Mouse (Mus musculus): Measurements from ENCODE around the gene Krt32.

Krt32 gene

DNA sequence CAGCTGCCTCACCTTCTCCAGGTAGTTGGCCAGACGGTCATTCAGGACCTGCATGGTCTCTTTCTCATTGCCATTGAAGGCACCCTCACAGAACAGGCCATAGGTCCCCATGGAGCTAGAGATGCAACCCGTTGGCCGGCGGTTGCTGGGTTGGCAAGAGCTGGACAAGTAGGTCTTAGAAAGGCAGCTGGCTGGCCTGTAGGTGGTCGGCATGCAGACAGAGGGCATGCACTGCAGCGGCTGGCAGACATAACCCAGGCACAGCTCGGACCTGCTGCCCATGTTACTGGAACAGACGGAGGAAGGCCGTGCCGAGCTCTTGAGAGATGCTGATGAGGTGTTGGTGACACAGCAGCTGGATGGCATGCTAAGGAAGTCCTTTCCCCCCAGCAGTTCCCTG is at the start of gene Krt32:
Gene Krt32 (minus strand): TSS at position 366 of the 400 bp plus-strand sequence.
- DNase-seq (ENCODE audit: low read depth in 2 of 2, low spot score in 2 of 2) = no peak

DNA sequence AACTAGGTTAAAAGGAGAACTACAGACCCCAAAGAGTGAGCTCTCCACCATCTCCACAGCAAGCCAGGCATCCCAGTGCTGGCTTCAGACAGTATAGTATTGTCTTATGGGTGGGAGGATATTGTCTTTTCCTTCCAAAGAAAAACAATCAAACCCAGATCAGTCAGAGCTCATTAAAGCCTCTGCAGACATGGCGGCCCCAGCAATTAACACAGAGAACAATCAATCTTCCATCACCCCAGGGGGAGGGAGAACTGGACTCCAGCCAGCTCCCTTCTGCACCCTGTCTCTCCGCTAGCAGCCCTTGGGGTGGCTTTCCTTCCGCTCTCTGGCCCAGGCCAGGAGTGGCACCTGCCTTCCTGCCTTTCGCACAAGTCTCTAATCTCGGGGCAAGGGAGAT is 49.7 kb upstream of the Krt32 start:
- DNase-seq (ENCODE audit: low read depth in 2 of 2, low spot score in 2 of 2) = no peak

DNA sequence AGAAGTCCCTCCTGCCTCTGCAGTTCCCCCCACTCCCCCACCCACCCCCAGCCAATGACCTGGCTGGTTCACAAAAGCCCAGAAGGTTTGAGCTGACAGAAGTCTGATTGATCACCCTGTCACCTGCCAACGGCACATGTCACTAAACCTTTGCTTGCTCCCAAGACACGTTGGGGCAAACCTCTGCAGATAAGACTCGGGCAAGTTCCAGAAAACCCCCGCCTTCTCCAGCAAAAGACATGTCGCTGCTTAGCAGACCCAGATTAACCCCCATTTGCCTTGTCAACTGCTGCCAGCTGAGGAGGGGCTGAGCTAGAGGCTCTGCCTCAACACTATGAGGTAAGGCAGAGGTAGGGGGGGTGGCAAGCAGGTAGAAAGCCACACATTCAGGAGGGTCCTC is 48.5 kb upstream of the Krt32 start:
- DNase-seq (ENCODE audit: low read depth in 2 of 2, low spot score in 2 of 2) = no peak

DNA sequence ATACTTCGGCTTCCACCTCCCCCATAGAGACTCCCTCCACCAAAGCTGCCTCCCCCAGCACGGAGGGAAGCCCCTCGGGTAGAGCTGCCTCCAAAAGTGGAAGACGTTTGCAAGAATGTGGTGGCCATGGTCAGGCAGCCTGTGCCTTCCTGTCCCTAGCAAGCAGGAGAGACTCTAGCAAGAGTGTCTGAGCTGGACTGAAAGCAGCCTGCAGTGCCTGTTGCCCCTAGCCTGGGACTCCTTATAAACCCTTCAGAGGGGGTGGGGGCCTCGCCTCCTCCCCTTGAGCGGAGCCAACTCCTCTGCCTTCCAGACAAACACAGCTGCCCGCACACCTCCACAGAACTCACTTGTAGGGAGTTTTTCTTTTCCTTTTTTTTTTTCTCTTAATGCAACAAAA is 47.7 kb upstream of the Krt32 start, which contains the start of gene Krt15:
Gene Krt15 (minus strand): TSS at position 198 of the 400 bp plus-strand sequence.
- no peak for DNase-seq (ENCODE audit: low read depth in 2 of 2, low spot score in 2 of 2)

DNA sequence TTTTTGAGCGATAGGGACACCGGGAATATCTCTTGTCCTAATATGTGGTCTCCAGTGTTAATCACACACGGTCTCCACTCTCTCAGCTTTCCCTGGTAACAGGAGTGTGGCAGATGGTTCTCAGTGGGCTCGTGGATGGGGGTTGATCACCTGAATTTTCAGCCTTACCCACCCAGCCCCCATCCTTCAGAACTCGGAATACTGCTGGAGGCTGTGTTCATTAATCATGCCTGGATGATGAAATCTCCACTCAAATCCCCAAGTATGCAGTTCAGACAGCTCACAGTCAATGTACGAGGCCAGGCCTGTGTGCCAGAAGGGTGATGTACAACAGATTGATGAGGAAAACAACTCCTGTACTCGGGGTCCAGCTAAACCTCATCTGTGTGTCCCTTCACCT is 36.9 kb upstream of the Krt32 start:
- no peak for DNase-seq (ENCODE audit: low read depth in 2 of 2, low spot score in 2 of 2)

DNA sequence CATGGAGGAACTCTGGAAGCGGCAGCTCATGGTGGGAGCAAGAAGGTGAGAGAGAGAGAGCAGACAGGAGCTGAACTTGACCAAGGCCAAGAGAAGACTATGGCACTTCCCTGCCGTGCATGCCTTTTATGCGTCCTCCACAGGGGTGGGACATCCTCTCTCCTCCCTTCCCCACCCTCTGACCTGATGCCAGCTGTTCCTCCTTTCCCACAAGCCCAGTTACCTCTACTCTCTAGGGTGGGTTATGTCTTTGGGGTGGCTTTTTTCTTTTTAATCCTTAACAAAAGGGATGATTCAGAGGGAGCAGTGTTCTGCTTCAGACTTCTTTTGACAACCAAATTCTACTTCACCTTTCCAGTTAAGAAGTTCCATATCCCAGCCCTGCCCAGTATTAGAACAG is 33.4 kb upstream of the Krt32 start, which contains the start of gene Krt13:
Gene Krt13 (minus strand): TSS at position 101 of the 400 bp plus-strand sequence.
- DNase-seq (ENCODE audit: low read depth in 2 of 2, low spot score in 2 of 2) = no peak

DNA sequence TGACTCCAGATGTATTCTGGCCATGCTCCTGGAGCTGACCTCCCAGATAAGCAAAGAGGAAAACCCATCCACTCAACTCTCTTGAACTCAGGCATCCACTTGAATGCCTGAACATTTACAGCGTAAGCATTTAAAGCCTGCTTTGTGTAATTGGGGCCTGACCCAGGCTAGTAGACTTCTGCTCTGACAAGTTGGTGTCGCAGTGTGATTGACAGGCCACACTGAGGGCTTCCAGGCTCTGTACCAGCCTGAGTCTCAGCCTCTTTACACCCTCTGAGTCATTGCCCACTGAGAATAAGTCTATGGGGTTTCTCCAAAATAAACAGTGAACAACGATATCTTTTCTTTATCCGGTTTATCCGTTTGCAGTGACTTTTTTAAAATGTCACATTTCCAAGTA is 32.3 kb upstream of the Krt32 start:
- DNase-seq (ENCODE audit: low read depth in 2 of 2, low spot score in 2 of 2) = no peak

DNA sequence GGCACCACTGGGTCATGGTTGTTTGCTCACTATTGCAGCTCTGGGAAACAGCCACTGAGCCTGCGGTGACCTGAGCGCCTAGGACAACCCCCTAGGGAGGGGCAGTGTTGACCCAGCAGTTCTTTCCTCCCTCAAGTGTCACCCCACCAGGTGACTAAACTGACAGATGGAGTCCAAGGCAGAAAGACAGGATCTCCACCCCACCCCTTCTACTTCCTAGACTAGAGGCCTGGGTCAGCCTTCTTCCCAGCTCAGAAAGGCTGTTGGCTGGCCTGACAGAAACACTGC is 25.7 kb upstream of the Krt32 start:
- no peak for DNase-seq (ENCODE audit: low read depth in 2 of 2, low spot score in 2 of 2)

DNA sequence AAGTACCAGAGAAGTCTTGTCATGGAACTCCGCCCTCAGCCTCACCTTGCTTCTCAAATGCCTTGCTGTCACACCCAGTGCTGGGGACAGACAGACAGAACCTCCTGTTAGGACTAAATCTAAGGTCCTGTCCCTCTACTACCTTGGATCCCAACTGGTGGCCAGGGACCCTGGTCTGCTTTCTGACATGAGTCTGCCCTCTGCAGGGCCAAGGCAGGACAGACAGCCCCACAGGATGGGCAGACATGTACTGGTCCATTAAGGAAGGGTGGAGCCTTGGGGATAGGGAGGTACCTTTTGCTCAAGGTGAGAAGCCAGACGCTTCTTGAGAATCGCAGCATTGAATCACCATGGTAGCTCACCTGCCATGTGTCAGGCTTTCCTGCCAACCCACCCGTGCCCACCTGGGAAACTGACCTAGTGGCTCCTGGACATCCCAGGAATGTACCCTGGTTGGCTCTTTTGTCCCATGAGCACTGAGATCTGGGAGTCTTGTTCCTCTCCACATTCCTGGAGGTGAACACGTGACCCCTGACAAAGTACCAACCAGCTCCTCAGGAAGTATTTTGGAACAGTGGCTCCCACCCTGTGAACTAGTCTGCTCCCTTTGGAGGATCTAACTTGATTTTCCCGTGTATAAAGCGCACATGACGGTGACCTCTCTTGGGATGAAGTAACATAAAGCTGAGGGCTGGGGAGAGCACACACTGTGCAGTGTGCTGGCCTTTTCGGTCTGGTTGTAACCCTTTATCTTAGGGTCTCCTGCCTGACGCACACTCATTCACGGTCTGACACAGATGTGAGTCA is 25.1 kb upstream of the Krt32 start:
- DNase-seq (ENCODE audit: low read depth in 2 of 2, low spot score in 2 of 2) = no peak

DNA sequence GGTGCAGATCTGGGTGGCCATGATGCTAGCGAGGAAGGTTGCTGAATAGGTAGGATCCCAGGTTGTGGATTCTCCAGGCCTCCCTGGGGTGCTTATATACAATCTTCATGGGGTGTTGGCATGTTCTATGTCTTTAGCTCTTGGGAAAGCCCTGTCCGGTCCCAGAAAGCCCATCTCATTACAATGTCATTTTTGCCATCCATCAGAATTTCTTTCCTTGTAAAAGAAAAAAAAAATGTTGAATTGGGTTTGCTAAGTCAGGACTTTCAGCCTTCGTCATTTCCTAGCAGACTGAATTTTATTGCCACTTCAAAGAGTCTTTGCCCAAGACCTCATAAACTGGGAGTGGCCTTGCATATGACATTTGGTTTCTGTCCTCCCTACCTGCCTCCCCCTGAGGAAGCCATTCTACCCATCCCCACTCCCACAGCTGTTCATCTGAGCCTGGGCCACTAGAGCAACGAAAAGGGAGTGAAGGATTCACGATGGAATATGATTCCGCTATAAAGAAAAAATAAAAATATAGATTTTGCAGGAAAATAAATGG is 17.6 kb upstream of the Krt32 start, which contains the start of gene Krt36:
Gene Krt36 (minus strand): TSS at position 51 of the 547 bp plus-strand sequence.
- no peak for DNase-seq (ENCODE audit: low read depth in 2 of 2, low spot score in 2 of 2)

DNA sequence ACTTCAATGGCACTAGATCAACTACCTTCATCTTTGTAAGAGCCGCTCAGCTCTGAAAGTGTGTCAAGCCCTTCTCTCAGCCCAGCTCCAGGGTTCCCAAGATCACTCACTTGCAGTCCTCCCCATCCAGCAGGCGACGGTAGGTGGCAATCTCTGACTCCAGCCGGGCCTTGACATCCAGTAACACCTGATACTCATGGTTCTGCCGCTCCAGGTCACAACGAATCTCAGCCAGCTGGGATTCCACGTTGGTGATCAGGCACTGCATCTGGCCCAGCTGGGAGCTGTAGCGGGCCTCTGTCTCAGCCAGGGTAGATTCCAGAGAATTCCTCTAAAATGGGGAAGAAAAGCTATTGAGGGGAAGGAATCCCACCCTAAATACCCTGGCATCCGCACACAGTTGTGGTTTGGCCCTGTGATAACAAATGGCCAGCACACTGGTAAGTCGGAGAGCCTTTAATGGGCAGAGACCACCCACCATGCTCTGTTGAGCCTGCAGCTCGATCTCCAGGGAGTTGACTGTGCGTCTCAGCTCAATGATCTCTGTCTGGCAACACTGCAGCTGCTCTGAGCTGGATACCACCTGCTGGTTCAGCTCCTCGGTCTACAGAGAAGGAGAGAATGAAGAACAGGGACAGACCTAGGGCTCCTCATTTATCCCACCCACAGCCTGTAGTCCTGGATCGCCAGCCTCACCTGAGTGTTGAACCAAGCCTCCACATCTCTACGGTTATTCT is 14.8 kb upstream of the Krt32 start:
- DNase-seq (ENCODE audit: low read depth in 2 of 2, low spot score in 2 of 2) = no peak

DNA sequence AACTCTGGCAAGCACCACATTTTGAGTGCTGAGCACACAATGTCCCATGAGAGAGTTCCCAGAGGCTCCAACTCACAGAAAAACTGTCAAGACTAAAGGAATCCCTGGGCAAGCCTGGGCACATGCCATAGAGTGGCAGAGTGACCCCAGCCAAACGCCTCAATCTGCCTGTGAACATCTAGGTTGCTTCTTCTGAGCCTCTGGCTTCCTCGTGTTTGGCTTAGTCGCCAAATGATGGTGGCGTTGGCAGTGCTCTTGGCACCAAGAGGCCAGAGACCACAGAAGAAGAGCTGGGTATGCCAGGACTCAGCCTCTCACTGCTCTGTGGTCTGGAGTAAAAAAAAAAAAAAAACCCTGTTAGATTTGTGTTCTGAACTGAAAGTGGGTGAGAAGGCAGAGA is 12.4 kb upstream of the Krt32 start:
- no peak for DNase-seq (ENCODE audit: low read depth in 2 of 2, low spot score in 2 of 2)

DNA sequence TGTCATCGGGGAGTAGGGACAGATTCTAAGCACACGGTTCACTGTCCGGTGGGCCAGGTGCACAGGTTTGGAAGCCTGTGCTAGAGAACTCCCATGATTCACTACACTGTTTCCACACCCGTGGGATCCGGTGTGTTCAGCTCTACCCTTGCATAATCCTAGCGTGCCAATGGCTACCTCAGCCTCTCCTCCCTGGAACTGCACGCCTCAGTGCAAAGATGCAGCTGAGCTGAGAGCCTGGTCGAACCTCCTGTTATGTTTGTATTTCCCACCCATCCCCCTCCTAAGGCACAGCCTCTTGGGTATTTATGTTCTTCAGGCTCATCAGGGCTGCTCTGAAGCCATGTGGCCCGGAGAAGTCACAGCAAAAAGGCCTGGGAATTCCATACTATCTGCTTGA is 9.8 kb upstream of the Krt32 start:
- no peak for DNase-seq (ENCODE audit: low read depth in 2 of 2, low spot score in 2 of 2)

DNA sequence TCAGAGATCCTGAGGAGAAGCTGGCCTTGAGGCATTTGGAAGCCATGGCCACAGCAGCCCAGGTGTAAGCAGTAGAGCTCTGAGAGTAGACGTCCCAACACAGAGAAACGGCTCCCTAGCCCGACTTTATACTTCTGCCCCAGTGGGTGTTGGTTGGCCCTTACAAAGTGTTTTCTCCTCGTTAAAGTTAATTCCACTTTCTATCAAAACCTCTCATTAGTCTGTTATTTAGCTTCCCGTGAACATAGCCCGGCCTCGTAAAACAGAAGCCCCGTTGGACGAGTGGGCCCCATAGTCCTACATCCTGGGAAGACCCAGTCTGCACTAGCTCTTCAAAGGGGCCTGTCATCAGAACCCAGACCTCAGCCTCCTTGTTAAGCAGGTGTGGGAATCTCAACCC is 8.1 kb upstream of the Krt32 start, which contains the start of gene Krt35:
Gene Krt35 (minus strand): TSS at position 101 of the 400 bp plus-strand sequence.
- no peak for DNase-seq (ENCODE audit: low read depth in 2 of 2, low spot score in 2 of 2)

DNA sequence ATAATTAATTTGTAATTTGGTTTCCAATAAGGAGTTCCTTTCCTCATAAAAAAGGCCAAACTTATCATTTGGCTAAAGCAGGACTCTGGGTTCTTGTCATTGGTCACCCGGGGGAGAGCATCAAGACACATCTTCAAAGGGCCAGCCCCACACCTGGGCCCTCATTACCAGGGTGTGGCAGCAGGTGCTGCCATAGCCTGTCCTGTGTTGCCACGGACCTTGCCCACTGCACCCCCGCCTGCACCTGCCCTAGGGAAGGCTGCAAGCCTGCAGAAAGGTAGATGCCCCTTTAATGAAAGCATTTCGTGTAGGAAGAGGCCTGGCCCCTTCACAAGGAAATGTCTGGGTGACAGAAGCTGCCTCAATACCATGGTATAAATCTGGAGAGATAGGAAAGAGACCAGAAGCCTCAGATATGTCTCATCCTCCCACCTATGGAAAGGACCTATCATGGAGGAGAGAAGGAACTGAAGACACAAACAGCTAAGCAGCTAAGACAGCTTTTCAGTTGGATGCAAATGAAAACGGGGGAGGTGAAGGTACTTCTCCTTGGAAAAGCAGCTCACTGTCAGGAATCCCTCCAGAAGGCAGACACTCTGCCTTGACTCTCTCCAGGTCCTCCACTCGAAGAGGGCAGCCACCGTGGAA is 476 bp upstream of the Krt32 start:
- no peak for DNase-seq (ENCODE audit: low read depth in 2 of 2, low spot score in 2 of 2)

DNA sequence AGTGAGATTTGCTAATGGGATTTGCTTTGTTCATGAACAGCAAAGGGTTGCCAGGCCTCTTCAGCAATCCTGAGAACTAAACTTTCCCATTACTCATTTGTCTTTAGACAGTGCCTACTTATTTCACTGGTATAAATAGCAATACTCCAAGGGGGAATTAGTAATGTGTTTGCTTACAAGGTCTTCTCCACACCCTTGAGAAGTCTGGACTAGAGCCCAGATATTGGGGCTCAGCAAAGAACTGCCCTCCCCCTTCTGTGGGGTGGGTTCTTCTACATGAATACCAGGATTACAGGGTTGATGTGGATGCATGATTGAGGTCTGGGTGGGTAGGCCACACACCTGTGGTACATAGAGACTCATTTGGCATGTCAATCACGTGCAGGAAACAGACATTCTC is 14.2 kb downstream of the Krt32 start:
- no peak for DNase-seq (ENCODE audit: low read depth in 2 of 2, low spot score in 2 of 2)

DNA sequence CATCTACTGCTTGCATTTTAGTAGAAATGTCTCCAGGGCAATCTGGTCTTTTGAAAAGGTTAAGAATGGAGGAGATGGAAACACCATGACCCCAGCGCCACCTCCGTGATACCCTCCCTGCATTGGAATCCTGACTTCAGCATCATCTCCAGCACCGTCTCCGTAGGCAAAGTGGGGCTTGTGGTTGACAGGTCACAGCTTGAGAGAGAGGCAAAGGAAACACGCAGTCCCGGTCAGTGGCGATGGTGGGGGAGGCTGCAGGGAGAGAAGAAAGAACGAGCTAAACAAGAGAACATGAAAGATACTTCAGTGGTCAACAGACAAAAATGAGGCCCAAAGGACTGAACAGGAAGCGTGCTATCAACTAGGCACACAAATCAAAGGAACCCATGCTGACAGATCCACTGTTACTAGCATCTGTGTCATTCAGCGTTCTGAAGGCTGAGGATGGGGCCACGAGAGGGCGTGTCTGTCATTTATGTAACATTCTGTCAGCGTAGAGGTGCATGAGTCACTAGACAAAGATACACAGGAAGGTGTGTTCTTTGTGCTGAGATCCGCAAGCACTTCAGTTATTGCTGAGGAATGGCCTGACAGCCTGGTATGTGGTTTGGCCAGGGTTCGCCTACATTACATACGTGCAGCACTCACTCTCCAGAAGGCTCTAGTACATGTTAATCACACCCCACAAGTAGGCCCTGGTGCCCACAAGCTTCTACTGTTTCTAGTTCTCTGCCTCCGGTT is 20.6 kb downstream of the Krt32 start:
- DNase-seq (ENCODE audit: low read depth in 2 of 2, low spot score in 2 of 2) = no peak

DNA sequence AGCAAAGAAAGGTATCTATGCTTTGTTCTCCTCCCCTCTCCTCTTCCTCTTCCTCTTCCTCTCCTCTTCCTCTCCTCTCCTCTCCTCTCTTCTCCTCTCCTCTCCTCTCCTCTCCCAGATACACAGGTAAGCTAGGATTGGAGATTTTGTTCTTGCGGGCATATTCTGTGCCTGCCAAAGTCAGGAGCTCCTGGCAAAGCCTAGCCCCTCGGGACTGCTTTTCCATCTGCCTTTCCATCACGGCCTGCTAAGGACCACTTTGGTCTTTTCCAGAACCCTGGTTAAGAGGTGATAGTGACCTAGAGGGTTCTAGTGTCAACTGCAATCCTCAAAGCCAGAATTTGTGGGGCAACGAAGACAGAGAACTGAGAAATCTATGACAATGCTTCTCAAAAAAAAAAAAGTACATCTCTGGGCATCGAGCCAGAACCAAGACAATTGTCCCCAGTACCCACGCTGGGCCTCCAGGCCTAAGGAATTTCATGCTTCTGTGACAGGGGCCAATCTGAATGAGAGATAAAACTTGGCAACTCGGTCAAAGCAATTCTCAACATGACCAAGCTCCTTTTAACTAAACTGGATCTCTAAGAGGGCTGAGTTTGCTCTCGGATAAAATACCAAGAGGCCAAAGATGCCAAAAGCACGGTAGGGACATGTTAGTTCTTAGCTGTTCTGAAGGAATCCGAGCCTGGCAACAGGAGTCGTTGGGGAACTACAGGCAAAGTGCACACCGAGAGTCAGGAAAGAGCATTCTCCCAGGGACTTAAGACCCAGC is 21.6 kb downstream of the Krt32 start:
- no peak for DNase-seq (ENCODE audit: low read depth in 2 of 2, low spot score in 2 of 2)

DNA sequence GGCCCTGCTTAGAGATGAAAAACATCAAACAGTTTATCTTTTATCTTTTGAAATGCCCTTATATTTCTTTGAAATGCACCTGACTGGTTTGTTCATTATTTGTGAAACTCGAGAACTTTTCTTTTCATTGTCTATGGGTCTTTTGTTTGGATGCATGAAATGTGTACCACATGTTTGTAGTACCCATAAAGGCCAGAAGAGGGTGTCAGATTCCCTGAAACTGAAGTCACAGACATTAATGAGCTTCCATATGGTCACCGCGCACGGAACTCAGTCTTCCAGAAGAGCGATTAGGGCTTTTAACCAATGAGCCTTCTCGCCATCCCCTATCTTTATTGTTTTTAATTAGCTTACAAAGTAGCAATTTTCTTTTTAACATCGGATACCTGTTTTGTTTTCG is 29.2 kb downstream of the Krt32 start:
- DNase-seq (ENCODE audit: low read depth in 2 of 2, low spot score in 2 of 2) = no peak

Data from CD8-positive naive resting alpha-beta T cell, adult 2 months (primary cell).